Mouse (Mus musculus) right cerebral cortex, adult 18-20 months (tissue): ENCODE measurements around the gene Rras.

Experiments used
- DNase-seq: peaks from one replicate; pipeline ENCODE4 v3.0.0; 2022; ENCODE audit warnings: mixed read lengths

Rras gene

GRCm38 (mm10) chr7:45017242-45018061 lies at the start of gene Rras:
Gene Rras (plus strand): TSS chr7:45017961.
- DNase-seq = peak; percentile 91

GRCm38 (mm10) chr7:44970231-44970691 lies 47.5 kb upstream of the Rras start:
- peak; percentile 87 for DNase-seq

GRCm38 (mm10) chr7:44971142-44971541 lies 46.6 kb upstream of the Rras start:
- no peak for DNase-seq

- DNase-seq = no peak
These were observed 44.2 kb upstream of the Rras start for GRCm38 (mm10) chr7:44973415-44974130.

- DNase-seq = peak; percentile 90
These were observed 43.2 kb upstream of the Rras start, which contains the start of gene Cpt1c for GRCm38 (mm10) chr7:44974383-44975116. Gene Cpt1c (minus strand): TSS chr7:44974851.

- no peak for DNase-seq
These were observed 42.7 kb upstream of the Rras start for GRCm38 (mm10) chr7:44975117-44975419.

- no peak for DNase-seq
These were observed 39.5 kb upstream of the Rras start for GRCm38 (mm10) chr7:44978300-44978699.

- no peak for DNase-seq
These were observed 36.2 kb upstream of the Rras start for GRCm38 (mm10) chr7:44981539-44981938.

- peak; percentile 76 for DNase-seq
These were observed 34.7 kb upstream of the Rras start for GRCm38 (mm10) chr7:44983085-44983484.

GRCm38 (mm10) chr7:44983944-44984832 lies 33.6 kb upstream of the Rras start:
- no peak for DNase-seq

GRCm38 (mm10) chr7:44984833-44985164 lies 33.0 kb upstream of the Rras start:
- no peak for DNase-seq

- DNase-seq = peak; percentile 60
These were observed 32.1 kb upstream of the Rras start for GRCm38 (mm10) chr7:44985595-44986191.

- DNase-seq = peak; percentile 100
These were observed 31.4 kb upstream of the Rras start, which contains the start of gene Prmt1 for GRCm38 (mm10) chr7:44986192-44986878. Gene Prmt1 (minus strand): TSS chr7:44986568.

GRCm38 (mm10) chr7:44986879-44987718 lies 30.7 kb upstream of the Rras start:
- no peak for DNase-seq

- no peak for DNase-seq
These were observed 21.1 kb upstream of the Rras start for GRCm38 (mm10) chr7:44996672-44997071.

GRCm38 (mm10) chr7:44997231-44997939 lies 20.4 kb upstream of the Rras start, which contains the start of gene Irf3:
Gene Irf3 (plus strand): TSS chr7:44997648.
- DNase-seq = peak; percentile 96

- no peak for DNase-seq
These were observed 19.8 kb upstream of the Rras start for GRCm38 (mm10) chr7:44997940-44998428.

- no peak for DNase-seq
These were observed 19.2 kb upstream of the Rras start, which contains the start of gene Bcl2l12 for GRCm38 (mm10) chr7:44998501-44998955. Gene Bcl2l12 (minus strand): TSS chr7:44998712.

GRCm38 (mm10) chr7:44999753-45000152 lies 18.0 kb upstream of the Rras start:
- no peak for DNase-seq
